Mouse (Mus musculus) left cerebral cortex, adult 8-10 months (tissue): ENCODE measurements at regions not wholly inside any gene's neighbourhood (a gene's known extent, or its start where the extent isn't known, plus 50 kb on each side); places are given as distances from the start of the nearest gene placed in this dataset.
A peak's percentile ranks its signal among the peaks of the same experiment; 100 is the strongest.

Source experiments
- DNase-seq, 2 experiments: peaks; one replicate each; pipeline ENCODE4 v3.0.0; 2022; ENCODE audit warnings: low spot score in 2 of 2

GRCm38 (mm10) chr10:111558675-111559340, 52.7 kb downstream of the Phlda1 start:
- no peak for DNase-seq

- DNase-seq = no peak
Measured at GRCm38 (mm10) chr10:111559341-111560246, 53.5 kb downstream of the Phlda1 start.

GRCm38 (mm10) chr10:111562628-111563027, 56.5 kb downstream of the Phlda1 start:
- no peak for DNase-seq

GRCm38 (mm10) chr10:111566873-111567381, 60.8 kb downstream of the Phlda1 start:
- peak; percentile 54 to 79 for DNase-seq

- no peak for DNase-seq
Measured at GRCm38 (mm10) chr10:111570501-111571258, 64.6 kb downstream of the Phlda1 start.

GRCm38 (mm10) chr10:111574231-111574630, 68.1 kb downstream of the Phlda1 start:
- no peak for DNase-seq

GRCm38 (mm10) chr10:111574812-111575211, 68.7 kb downstream of the Phlda1 start:
- DNase-seq = no peak

- DNase-seq = no peak
Measured at GRCm38 (mm10) chr10:111575256-111575655, 69.2 kb downstream of the Phlda1 start.

GRCm38 (mm10) chr10:111575926-111576325, 69.8 kb downstream of the Phlda1 start:
- no peak for DNase-seq

GRCm38 (mm10) chr10:111576395-111577069, 70.4 kb downstream of the Phlda1 start:
- no peak for DNase-seq

GRCm38 (mm10) chr10:111578536-111578935, 72.5 kb downstream of the Phlda1 start:
- DNase-seq = no peak

GRCm38 (mm10) chr10:111579481-111579880, 73.4 kb downstream of the Phlda1 start:
- DNase-seq = no peak

GRCm38 (mm10) chr10:111580401-111581100, 74.5 kb downstream of the Phlda1 start:
- no peak for DNase-seq

- DNase-seq = no peak
Measured at GRCm38 (mm10) chr10:111581847-111582246, 75.8 kb downstream of the Phlda1 start.

GRCm38 (mm10) chr10:111582321-111583123, 76.4 kb downstream of the Phlda1 start:
- DNase-seq = no peak

- no peak for DNase-seq
Measured at GRCm38 (mm10) chr10:111583124-111583743, 77.1 kb downstream of the Phlda1 start.

- no peak for DNase-seq
Measured at GRCm38 (mm10) chr10:111583744-111584152, 77.7 kb downstream of the Phlda1 start.

- no peak for DNase-seq
Measured at GRCm38 (mm10) chr10:111587891-111588611, 82.0 kb downstream of the Phlda1 start.
